Mouse (Mus musculus) granulocyte monocyte progenitor cell, adult 5-6 weeks (primary cell): Measurements from ENCODE around the gene Ntn3. TPM values are rescaled to one million over a fixed set of nuclear protein-coding genes. Genes with fewer than 3 reads are reported as not detected.

Experiments used
- ATAC-seq: replicated peaks from 2 replicates; pipeline ENCODE4 v1.8.0; 2016; ENCODE audit warnings: mild to moderate bottlenecking, moderate TSS enrichment, inconsistent platforms; ENCODE audit not compliant: poor library complexity, severe bottlenecking
- total RNA-seq, 2 experiments: library from RNA; stranded (forward) in 1 of 2; stranded (reverse) in 1 of 2; fragments of 200-712, 200-1000 nt in 1 of 2; fragments of >200 nt in 1 of 2; fragmentation: Nextera tagmentation in 1 of 2; gene quantifications; 2 replicates each; pipeline ENCODE4 v1.2.3; 2014 to 2017

The Ntn3 gene
- total RNA-seq, 2 experiments from 2014 or later = not detected

DNA sequence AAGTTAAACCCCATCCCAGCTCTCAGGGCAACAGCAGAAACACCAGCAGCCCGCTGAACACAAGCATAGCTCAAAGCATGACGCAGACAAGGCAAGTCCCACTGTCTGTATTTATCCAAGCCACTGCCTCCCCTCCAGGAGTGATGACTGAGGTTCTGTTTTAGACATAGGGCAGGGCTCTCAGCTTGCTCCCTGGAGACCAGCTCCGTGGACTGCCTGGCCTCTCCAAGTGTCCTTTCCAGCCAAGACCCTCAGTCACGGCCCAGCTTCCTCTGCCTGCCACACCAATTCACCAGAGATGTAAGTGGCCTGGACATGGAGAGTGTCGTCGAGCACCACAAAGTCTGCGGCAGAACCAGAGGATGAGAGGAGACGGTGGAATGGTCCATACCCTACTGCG lies 53.6 kb downstream of the Ntn3 start:
- no peak for ATAC-seq

- no peak for ATAC-seq
Observed at GRCm38 (mm10) chr17:24154463-24154862, 54.9 kb downstream of the Ntn3 start.

Other genes with a start within 250 kb of the Ntn3 start
- not detected in 2 replicates for gene Prss30, start 229.0 kb downstream of the Ntn3 start, total RNA-seq (2014; fragmentation: Nextera tagmentation)
- not detected in 2 replicates for gene Prss30, start 229.0 kb downstream of the Ntn3 start, total RNA-seq (2017)
- not detected in 2 replicates for gene Prss22, start 211.4 kb downstream of the Ntn3 start, total RNA-seq (2014; fragmentation: Nextera tagmentation)
- gene Prss22, start 211.4 kb downstream of the Ntn3 start, total RNA-seq (2017) = not detected in 2 replicates
- not detected in 2 replicates for gene Prss27, start 171.4 kb downstream of the Ntn3 start, total RNA-seq (2014; fragmentation: Nextera tagmentation)
- gene Prss27, start 171.4 kb downstream of the Ntn3 start, total RNA-seq (2017) = not detected in 2 replicates
- 13.5 and 19.1 TPM in 2 replicates for gene Kctd5, start 136.0 kb downstream of the Ntn3 start, total RNA-seq (2014; fragmentation: Nextera tagmentation)
- 19.7 and 20.1 TPM in 2 replicates for gene Kctd5, start 136.0 kb downstream of the Ntn3 start, total RNA-seq (2017)
- 32.4 and 33.0 TPM in 2 replicates for gene Pdpk1, start 58.6 kb downstream of the Ntn3 start, total RNA-seq (2014; fragmentation: Nextera tagmentation)
- 34.7 and 39.4 TPM in 2 replicates for gene Pdpk1, start 58.6 kb downstream of the Ntn3 start, total RNA-seq (2017)
- gene Amdhd2, start 45.8 kb downstream of the Ntn3 start, total RNA-seq (2014; fragmentation: Nextera tagmentation) = 60.4 and 63.2 TPM in 2 replicates
- gene Amdhd2, start 45.8 kb downstream of the Ntn3 start, total RNA-seq (2017) = 54.4 and 66.4 TPM in 2 replicates
- gene Atp6v0c, start 39.8 kb downstream of the Ntn3 start, total RNA-seq (2014; fragmentation: Nextera tagmentation) = 422 and 477 TPM in 2 replicates
- 134 and 143 TPM in 2 replicates for gene Atp6v0c, start 39.8 kb downstream of the Ntn3 start, total RNA-seq (2017)
- 12.4 and 27.9 TPM in 2 replicates for gene Tbc1d24, start 4.0 kb downstream of the Ntn3 start, total RNA-seq (2014; fragmentation: Nextera tagmentation)
- gene Tbc1d24, start 4.0 kb downstream of the Ntn3 start, total RNA-seq (2017) = 4.8 and 6.4 TPM in 2 replicates
- 11.3 and 13.8 TPM in 2 replicates for gene Tedc2, start 11.3 kb upstream of the Ntn3 start, total RNA-seq (2014; fragmentation: Nextera tagmentation)
- 17.0 and 19.5 TPM in 2 replicates for gene Tedc2, start 11.3 kb upstream of the Ntn3 start, total RNA-seq (2017)
- 6.1 and 18.3 TPM in 2 replicates for gene Ccnf, start 42.0 kb upstream of the Ntn3 start, total RNA-seq (2014; fragmentation: Nextera tagmentation)
- 22.7 and 24.1 TPM in 2 replicates for gene Ccnf, start 42.0 kb upstream of the Ntn3 start, total RNA-seq (2017)
- gene Abca17, start 141.5 kb upstream of the Ntn3 start, total RNA-seq (2014; fragmentation: Nextera tagmentation) = not detected in 2 replicates
- gene Abca17, start 141.5 kb upstream of the Ntn3 start, total RNA-seq (2017) = not detected in 2 replicates
- gene Abca3, start 142.4 kb upstream of the Ntn3 start, total RNA-seq (2014; fragmentation: Nextera tagmentation) = 21.8 and 26.5 TPM in 2 replicates
- 9.4 and 10.0 TPM in 2 replicates for gene Abca3, start 142.4 kb upstream of the Ntn3 start, total RNA-seq (2017)
- 243 and 246 TPM in 2 replicates for gene Rnps1, start 205.0 kb upstream of the Ntn3 start, total RNA-seq (2014; fragmentation: Nextera tagmentation)
- 179 and 181 TPM in 2 replicates for gene Rnps1, start 205.0 kb upstream of the Ntn3 start, total RNA-seq (2017)
- 59.1 and 62.1 TPM in 2 replicates for gene Eci1, start 217.1 kb upstream of the Ntn3 start, total RNA-seq (2014; fragmentation: Nextera tagmentation)
- gene Eci1, start 217.1 kb upstream of the Ntn3 start, total RNA-seq (2017) = 36.6 and 39.9 TPM in 2 replicates
- 2.3 and 2.8 TPM in 2 replicates for gene Dnase1l2, start 233.6 kb upstream of the Ntn3 start, total RNA-seq (2014; fragmentation: Nextera tagmentation)
- 0.72 and 1.3 TPM in 2 replicates for gene Dnase1l2, start 233.6 kb upstream of the Ntn3 start, total RNA-seq (2017)